Mouse (Mus musculus) CH12F3 (cell line): ENCODE measurements around the gene Rabac1.

Experiments
- in situ Hi-C: fragments of 300-500 bp; cut with MboI; formaldehyde crosslinking; loops from 2 replicates; pipeline ENCODE4 v1.14.3; 2020; ENCODE audit warnings: low sequenced_read_pairs

Gene Rabac1

GRCm38 (mm10) chr7:24983396-24983795 lies 10.8 kb upstream of the Rabac1 start:
- in situ Hi-C loops, result no loop called here

- in situ Hi-C loops, result no loop called here
Measured at GRCm38 (mm10) chr7:24980439-24980838, 7.9 kb upstream of the Rabac1 start.

- in situ Hi-C loops, result no loop called here
Measured at GRCm38 (mm10) chr7:24978781-24979180, 6.2 kb upstream of the Rabac1 start.

DNA sequence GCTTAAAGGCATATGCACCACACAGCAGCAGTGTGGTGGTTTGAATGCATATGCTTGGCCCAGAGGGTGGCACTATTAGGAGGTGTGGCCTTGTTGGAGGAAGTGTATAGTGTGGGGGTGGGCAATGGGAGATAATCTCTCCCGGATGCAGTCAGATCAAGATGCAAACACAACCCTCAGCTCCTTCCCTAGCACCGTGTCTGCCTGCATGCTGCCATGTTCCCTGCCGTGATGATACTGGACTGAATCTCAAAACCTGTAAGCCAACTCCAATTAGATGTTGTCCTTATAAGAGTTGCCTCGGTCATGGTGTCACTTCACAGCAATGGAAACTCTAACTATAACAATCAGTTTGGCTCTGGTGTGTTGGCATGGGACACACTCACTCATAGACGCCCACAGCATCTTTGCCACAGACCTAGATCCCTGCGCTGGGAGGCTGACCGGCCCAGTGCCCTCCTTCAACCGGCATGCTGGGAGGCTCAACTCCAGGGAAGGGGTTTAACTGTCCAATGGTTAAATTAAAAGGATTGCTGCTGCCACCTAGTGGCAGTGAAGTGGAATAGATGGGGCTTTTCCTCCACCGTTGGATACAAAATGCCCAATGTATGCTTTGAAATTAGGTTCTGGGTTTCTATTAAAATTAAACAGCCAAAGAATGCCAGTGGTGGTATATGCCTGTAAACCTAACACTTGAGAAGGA lies 2.5 kb upstream of the Rabac1 start:
- in situ Hi-C loops, result no loop called here

DNA sequence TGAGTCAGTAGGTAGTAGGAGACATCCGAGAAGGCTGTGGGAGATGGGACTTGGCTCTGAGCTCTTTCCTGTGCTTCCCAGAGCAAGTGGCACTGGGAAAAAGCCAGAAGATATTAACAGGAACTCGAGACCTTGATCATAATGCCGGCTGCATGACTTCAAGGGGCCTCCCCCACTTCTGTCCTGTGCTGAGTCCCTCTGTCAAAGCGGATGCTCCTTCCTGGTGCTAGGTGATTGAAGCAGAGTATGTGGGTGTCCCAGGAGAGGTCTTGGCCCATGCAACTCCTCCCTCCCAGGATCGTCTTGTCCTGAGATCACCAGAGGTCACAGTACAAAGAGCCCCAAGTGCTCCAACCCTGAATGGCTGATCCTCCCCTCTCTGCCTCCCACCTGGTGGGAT lies 1.3 kb upstream of the Rabac1 start:
- in situ Hi-C loops, result no loop called here

DNA sequence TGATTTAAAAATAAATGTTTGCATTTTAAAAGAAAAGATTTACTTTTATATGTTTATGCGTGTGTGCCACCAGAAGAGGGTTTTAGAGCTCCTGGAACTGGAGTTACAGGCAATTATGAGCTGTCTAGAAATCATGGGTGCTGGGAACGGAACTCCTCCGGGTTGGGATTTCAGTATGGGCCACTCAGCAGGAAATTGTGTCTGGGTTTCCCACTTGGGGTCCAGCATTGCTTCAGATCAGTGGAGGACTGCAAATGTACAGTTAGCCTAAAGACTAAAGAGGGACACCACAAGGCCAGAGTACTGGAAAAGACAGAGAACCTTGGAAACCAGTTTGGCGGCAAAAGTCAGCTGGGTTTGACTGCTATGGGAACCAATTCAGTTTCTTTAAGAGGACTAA lies 654 bp upstream of the Rabac1 start:
- in situ Hi-C loops, result no loop called here

DNA sequence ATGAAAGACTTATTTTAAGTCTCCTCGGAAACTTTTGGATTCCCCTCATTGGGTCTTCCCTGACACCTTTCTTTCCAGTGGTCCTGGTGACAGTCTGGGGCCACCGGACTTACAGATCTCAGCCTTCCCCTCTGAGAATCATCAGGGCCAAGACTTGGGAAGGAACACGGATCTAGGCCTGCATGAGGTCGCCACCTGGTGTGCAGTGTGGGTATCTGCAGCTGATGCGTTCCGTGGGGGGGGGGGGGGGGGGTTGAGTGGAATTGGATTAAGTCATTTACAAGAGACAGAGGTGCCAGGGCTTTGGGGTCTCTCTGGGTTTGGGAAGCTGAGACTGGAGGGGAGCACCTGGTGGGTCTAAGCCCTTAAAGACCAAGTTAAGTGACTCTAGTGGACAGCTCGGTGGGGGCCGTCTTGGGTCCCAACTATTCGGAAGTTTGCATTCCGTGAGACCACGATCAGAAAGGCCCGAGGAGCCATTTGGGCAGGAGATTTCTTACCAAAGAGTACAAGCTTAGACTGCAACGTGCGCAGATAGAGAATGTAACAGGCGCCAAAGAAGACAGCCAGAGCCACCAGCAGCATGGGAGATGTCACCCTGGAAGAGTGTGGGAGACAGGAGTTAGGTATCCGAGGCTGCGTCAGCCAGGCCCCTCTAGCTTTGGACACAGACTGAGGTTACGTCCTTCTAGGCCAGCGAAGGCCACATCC lies 1.1 kb downstream of the Rabac1 start:
- in situ Hi-C loops, result no loop called here

GRCm38 (mm10) chr7:24970341-24970740 lies 2.2 kb downstream of the Rabac1 start:
- in situ Hi-C loops, result no loop called here

GRCm38 (mm10) chr7:24969805-24970204 lies 2.7 kb downstream of the Rabac1 start:
- in situ Hi-C loops, result loop anchor here (10.0 kb wide), 1 partner anchor 125 kb away; no protein-coding TSS in a partner anchor

- in situ Hi-C loops, result loop anchor here (10.0 kb wide), 1 partner anchor 124 kb away; no protein-coding TSS in a partner anchor
Measured at GRCm38 (mm10) chr7:24968463-24968862, 4.1 kb downstream of the Rabac1 start.

- in situ Hi-C loops, result loop anchor here (10.0 kb wide), 1 partner anchor 123 kb away; no protein-coding TSS in a partner anchor
Measured at GRCm38 (mm10) chr7:24967966-24968365, 4.6 kb downstream of the Rabac1 start.

DNA sequence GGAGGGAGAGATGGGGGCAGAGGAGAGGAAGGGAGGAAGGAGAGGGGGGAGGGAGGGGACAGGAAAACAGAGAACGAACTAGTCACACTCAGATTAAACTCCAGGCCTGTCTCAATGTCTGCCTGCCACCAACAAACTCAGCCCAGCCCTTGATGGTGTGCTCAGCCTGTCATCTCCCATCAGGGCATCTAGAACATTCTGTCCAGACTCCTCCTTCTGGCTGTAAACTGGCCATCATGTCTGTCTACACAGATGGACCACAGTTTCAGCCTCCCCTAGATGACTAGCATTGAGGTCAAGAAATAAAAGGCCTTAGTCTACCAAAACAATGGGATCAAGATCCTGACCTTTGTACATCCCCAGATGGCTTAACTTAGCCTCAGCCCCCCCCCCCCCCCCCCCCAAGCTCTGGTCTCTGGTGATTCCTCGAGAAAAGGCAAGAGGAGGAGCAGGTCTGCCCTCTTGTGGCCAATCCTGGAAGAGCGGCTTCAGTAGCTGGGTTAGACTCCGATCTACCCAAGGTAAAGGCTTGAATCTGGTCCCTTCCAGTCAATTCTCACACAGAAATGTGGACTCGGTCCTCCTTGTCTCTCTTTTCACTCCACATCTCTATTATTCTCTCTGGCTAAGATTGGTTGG lies 7.5 kb downstream of the Rabac1 start:
- in situ Hi-C loops, result loop anchor here (10.0 kb wide), 1 partner anchor 120 kb away; no protein-coding TSS in a partner anchor

GRCm38 (mm10) chr7:24964288-24964687 lies 8.3 kb downstream of the Rabac1 start:
- in situ Hi-C loops, result loop anchor here (10.0 kb wide), 1 partner anchor 119 kb away; no protein-coding TSS in a partner anchor

GRCm38 (mm10) chr7:24955226-24955625 lies 17.3 kb downstream of the Rabac1 start:
- in situ Hi-C loops, result loop anchor here (5.0 kb wide), 1 partner anchor 33 kb away; no protein-coding TSS in a partner anchor

DNA sequence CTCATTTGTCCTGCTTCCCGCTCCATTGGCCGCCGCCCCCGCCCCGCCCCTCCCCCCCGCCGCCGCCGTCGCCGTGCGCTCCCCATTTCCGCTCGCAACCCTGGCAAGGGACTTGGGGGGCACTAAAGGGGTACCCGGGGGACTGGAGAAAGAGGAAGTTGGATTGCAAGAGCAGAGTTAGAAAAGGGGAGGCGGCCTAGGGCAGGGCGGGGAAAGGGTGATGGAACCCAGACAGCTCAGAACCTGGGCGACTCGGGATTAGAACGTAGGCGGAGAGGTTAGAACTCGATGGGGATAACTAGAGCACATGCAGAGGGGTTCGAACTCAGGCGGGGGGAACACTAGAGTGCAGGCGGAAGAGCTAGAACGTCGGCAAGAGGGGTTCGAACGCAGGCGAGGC lies 18.1 kb downstream of the Rabac1 start:
- in situ Hi-C loops, result no loop called here

- in situ Hi-C loops, result no loop called here
Measured at GRCm38 (mm10) chr7:24953966-24954365, 18.6 kb downstream of the Rabac1 start.

GRCm38 (mm10) chr7:24949958-24950623 lies 22.5 kb downstream of the Rabac1 start:
- in situ Hi-C loops, result no loop called here

- in situ Hi-C loops, result no loop called here
Measured at GRCm38 (mm10) chr7:24948774-24949173, 23.8 kb downstream of the Rabac1 start.

- in situ Hi-C loops, result no loop called here
Measured at GRCm38 (mm10) chr7:24947316-24948048, 25.1 kb downstream of the Rabac1 start.

DNA sequence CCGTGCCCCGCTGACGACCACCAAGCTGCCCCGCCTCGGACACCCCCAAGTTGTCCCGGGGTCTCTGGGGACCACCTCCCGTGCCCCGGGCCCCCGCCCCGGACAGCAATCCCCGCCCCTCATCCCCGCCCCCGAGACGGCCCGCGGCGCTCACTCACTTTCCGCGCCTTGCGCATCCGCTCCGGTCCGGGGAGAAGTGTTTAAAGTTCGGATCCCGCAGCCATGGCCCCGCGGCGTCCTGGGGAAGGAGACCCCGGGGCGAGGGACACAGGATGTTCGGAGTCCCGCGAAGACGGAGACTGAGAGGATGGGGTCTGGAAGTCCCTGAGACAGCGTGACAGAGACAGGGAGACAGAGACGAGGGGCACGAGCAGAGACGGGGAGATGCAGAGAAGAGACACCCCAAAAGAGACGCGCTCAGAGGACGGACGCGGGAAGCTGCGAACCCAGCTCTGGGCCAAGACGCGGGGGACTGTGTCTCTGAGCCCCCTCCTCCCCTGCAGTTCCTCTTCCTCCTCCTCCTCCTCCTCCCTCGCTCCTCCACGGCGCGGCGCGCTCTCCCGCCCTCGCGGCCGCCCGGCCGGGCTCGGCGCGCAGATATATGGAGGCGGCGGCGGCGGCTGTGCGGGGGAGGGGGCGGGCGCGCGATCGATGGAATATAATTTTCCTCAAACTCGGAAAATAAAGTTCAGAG lies 28.1 kb downstream of the Rabac1 start, which contains the start of gene Gm4881:
Gene Gm4881, minus strand, starts transcription at position 238 of the 694 bp plus-strand sequence.
- in situ Hi-C loops, result no loop called here
